Mouse (Mus musculus) adipocyte (in vitro differentiated cells): ENCODE measurements around the gene Arhgap24.

Experiments used
- DNase-seq: peaks from one replicate; pipeline ENCODE4 v3.0.0-alpha.2; 2016; ENCODE audit warnings: low spot score

Arhgap24 gene

GRCm38 (mm10) chr5:102582864-102583410 lies 101.7 kb downstream of the Arhgap24 start:
- no peak for DNase-seq

GRCm38 (mm10) chr5:102591422-102591821 lies 110.2 kb downstream of the Arhgap24 start:
- DNase-seq = no peak

GRCm38 (mm10) chr5:102593058-102593457 lies 111.9 kb downstream of the Arhgap24 start:
- DNase-seq = no peak

- DNase-seq = no peak
Measured at GRCm38 (mm10) chr5:102599102-102599501, 117.9 kb downstream of the Arhgap24 start.

- DNase-seq = peak; percentile 82
Measured at GRCm38 (mm10) chr5:102613571-102613970, 132.4 kb downstream of the Arhgap24 start.

- DNase-seq = no peak
Measured at GRCm38 (mm10) chr5:102614081-102614480, 132.9 kb downstream of the Arhgap24 start.

- peak; percentile 19 for DNase-seq
Measured at GRCm38 (mm10) chr5:102615249-102615648, 134.1 kb downstream of the Arhgap24 start.

DNA sequence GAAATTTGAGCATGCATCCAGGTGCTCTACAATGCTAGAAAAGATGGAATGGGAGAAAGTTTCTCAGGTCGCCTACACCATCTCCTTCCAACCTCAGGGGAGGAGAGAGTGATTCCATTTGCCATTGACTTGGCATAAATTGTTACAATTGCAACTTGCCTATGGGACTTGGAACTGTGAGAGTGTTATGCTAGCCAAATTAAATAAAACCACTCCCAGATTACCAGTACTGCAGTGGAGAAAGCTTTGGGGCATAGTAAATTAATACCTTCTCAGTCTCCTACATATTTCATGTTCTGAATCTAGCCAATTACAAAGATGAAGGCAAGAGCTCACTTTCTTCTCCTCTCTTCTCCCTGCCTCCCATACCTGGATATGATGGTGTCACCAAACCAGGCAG lies 139.8 kb downstream of the Arhgap24 start:
- DNase-seq = no peak

GRCm38 (mm10) chr5:102623807-102624435 lies 142.7 kb downstream of the Arhgap24 start:
- peak; percentile 16 for DNase-seq

DNA sequence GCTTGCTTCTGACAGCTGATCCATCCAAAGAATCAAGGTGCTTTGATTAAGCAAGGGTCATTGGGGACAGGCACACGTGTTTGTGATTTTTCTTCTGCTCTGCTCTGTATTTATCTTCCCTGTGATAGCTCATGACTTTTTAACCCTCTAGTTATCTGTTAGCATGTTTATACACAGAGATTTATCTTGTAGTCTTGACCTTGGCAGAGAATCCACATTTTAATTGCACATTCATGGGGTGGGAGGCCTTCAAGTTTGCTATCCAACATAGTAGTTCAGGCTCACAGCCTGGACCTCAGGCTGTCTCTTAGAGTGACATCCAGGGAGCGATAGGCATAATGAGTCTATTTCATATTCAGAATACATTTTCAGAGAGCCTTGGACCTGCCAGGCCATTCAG lies 145.5 kb downstream of the Arhgap24 start:
- DNase-seq = no peak

- DNase-seq = peak; percentile 64
Measured at GRCm38 (mm10) chr5:102629362-102629771, 148.2 kb downstream of the Arhgap24 start.

DNA sequence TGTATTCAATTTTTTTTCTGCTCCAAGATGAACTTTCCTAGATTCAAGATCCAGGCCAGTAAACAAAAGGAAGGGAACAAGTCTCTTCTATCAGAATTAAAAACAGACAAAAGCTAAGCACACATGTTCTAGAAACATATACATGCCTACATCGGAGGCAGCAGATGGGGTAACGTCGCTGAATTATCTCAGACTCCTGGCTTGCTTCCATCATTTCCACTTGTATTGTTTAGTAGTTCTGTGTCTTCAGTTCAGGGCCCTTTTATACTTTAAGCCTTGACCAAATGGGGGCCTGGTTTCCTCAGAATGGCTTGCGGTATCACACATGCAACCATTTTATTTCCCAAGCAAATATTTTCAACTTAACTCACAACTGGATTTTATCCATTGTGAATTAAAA lies 154.4 kb downstream of the Arhgap24 start:
- no peak for DNase-seq

DNA sequence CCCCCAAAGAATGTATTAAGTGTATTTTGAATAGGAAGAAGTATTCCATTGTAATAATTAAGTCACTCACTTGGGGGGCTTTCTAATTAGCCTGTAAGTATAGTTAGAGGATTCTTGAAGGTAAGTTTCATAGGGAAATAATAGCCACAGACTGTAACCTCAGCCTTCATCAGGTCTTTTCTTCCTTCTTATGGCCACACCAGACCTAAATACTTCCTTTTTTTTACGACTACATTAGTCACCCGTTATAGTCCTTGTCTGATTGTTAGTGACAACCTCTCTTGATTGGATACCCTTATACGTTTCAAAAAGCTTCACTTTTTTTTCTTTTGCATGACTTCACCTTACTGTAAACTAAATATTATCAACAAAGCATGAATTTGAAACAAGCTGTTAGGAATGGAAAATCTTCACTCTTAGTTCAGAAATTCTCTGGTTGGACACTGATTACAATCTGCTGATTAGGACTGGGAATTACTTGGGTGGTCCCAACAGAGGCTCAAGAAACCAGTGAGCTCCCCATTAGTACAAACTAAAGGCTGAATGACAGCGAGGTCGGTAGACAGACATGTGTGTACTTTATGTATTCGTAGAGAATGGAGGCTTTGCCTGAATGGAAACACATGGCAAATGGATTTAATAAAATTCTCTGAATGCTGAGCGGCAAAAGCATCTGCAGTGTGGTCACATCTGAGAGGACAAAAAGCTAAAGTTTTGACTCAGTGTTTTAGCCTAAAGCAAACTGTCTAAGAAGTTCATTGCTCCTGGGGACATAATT lies 158.8 kb downstream of the Arhgap24 start:
- no peak for DNase-seq

GRCm38 (mm10) chr5:102643364-102643763 lies 162.2 kb downstream of the Arhgap24 start:
- DNase-seq = no peak

- no peak for DNase-seq
Measured at GRCm38 (mm10) chr5:102643820-102644219, 162.6 kb downstream of the Arhgap24 start.

- no peak for DNase-seq
Measured at GRCm38 (mm10) chr5:102659061-102659460, 177.9 kb downstream of the Arhgap24 start.

GRCm38 (mm10) chr5:102664988-102665726 lies 184.0 kb downstream of the Arhgap24 start:
- DNase-seq = no peak

DNA sequence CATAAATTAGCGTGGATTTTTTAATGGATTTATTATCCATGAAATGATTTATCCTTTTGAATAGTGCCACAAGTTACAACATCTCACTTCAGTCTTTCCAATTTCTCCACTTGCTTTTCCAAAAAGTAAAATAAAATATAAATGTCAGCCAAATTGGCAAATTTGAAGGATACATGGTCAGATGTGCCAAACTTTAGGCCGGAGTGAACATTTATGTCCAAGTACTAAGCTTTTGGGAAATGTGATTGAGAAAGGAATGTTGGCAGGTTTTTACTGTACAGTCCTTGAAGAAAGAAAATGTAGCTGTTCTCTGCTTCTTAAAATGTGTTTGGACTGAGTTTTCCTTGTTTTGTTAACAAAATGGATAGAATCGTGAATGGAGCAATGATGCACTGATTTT lies 185.7 kb downstream of the Arhgap24 start:
- DNase-seq = peak; percentile 72

GRCm38 (mm10) chr5:102667754-102668575 lies 186.8 kb downstream of the Arhgap24 start:
- DNase-seq = no peak

- DNase-seq = no peak
Measured at GRCm38 (mm10) chr5:102670206-102670605, 189.0 kb downstream of the Arhgap24 start.

GRCm38 (mm10) chr5:102670731-102671345 lies 189.6 kb downstream of the Arhgap24 start:
- peak; percentile 74 for DNase-seq
